Mouse (Mus musculus) G1E (cell line): ENCODE data around the gene Tbc1d4.

Source experiments
- CTCF ChIP-seq: IDR thresholded peaks from 2 replicates; pipeline ENCODE4 v1.5.1; 2012; ENCODE audit warnings: low read depth, low read length, inconsistent platforms, mixed read lengths
- GATA1 ChIP-seq: IDR thresholded peaks from 2 replicates; pipeline ENCODE4 v1.6.1; 2012; ENCODE audit warnings: borderline replicate concordance, low read length, inconsistent platforms, mixed read lengths
- GATA2 ChIP-seq: IDR thresholded peaks from 2 replicates; pipeline ENCODE4 v1.6.1; 2012; ENCODE audit warnings: low read depth, low read length, inconsistent platforms, borderline replicate concordance
- POLR2AphosphoS5 ChIP-seq: IDR thresholded peaks from 2 replicates; pipeline ENCODE4 v1.6.1; 2012; ENCODE audit warnings: low read depth, low read length, inconsistent platforms; ENCODE audit not compliant: insufficient replicate concordance
- TAL1 ChIP-seq: conservative IDR thresholded peaks from 2 replicates; pipeline ENCODE4 v1.6.1; 2012; ENCODE audit warnings: low read depth, low read length, inconsistent platforms, mixed read lengths

GRCm38 (mm10) chr14:101477827-101478220 is 131.2 kb downstream of the Tbc1d4 start:
- TF ChIP-seq CTCF, result no peak
- no peak for TF ChIP-seq GATA1
- TF ChIP-seq POLR2AphosphoS5, result no peak
- no peak for TF ChIP-seq TAL1
- no peak for TF ChIP-seq GATA2
